Mouse (Mus musculus): ENCODE results near the gene Arl2.
A peak's percentile ranks its signal among the peaks of the same experiment; 100 is the strongest.
"Not testable (repeated sequence)": the region's sequence is repeated elsewhere in the genome, so short reads cannot be mapped to it uniquely, and the experiment has no call there.

Arl2 gene

DNA sequence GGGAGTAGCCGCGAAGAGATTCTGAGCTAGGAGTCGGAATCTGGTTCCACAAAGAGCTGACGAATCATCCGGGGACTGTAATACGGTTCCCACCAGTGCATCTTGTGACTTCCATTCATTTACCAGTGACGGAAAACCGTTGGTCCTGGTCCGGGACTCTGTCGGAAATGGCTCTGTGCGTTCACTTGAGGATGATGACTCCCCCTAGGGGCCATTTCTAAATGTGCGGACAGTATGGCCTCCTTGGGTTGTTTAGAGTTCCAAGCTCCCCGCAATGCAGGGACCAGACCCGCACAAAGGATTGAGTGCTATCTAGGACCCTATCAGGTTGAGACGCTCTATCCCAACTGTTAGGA is at the start of gene Arl2:
Gene Arl2, minus strand, starts transcription at position 155 of the 356 bp plus-strand sequence.
- peak; percentile 73 for DNase-seq

DNA sequence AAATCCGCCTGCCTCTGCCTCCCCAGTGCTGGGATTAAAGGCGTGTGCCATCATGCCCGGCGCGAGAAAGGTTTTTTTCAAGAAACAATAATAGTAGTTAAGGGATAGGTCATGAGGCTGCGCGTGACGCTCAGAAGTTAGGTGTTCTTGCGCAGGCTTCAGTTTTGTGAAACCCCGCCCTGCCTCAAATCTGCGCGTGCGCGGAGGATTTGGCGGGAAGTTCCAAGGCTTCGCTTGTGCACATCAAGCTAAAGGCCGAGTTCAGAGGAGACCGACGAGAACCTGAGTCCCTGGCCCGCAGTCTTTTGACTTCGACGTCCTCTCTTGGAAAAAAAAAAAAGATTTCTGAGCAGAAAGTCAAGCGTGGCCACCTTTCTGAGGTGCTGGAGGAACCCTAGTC is 42.8 kb upstream of the Arl2 start, which contains the start of gene Majin:
Gene Majin, plus strand, starts transcription at position 258 of the 400 bp plus-strand sequence.
- DNase-seq = no peak

DNA sequence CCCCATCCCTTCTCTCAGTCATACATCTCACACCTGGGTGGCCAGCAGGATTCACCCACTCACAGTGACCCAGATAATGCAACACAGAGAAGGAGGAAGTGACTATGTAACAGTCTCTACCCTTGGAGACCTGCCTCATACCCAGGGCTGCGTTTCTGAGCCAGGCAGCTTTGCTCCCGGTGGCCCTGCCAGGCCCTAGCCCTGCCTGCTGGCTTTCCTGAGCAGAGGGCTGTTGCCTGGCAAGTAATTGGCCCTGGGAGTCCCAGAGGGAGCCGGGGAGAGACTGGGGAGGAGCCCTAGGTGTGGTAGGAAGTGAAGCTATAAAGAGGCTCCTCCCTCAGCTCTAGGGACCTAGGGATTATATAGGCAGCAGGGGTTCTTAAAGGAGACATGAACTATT is 41.2 kb upstream of the Arl2 start:
- DNase-seq = no peak

DNA sequence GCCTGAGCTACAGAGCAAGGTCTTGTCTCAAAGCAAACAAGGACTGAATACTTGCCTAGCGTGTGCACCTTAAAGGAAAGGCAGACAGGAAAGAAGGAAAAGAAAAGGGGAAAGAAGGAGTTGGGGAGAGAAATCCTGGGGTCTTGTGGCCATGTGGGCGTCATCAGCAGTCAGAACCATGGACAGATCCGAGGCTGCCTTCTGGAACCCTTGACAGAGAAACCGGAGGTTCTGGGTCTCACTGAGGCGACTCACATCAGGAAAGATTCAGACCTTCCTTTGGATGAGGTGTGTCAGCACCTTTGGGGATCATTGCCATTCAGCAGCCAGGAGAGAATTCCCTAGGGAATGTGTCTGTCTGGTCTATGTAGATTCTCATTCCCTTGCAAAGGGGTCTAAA is 40.3 kb upstream of the Arl2 start:
- DNase-seq = no peak

DNA sequence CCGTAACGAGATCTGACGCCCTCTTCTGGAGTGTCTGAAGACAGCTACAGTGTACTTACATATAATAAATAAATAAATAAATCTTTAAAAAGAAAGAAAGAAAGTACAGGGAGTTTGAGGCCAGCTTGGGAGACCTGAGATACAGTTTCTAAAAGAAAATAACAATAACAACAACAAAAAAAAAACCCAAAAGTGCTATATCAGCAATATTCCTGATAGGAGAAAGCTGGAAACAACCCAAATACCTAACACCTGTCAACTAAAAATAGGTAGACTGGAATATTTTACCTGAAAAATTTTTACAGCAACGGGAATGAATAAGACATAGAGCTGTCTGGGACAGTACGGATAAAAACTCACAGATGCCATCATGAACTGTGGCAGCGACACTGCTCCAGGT is 37.4 kb upstream of the Arl2 start:
- DNase-seq = no peak

DNA sequence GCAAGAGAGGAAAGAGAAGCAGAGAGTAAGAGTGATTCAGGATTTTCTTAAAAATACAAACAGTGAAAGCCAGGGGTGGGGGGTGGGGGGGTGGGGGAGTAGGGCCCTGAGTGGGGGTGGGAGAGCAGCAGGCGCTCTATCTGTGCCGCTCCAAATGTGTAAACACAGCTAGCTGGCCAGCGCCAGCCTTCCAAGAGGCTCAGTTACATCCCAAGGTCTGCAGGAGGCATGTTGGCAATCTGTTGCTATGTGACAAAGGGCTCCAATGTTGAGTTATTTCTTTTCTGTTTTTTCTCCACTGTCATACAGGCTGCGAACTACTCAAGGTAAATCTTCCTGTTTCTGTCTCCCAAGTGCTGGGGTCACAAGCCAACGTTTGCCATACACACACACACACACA is 33.4 kb upstream of the Arl2 start:
- DNase-seq = no peak

DNA sequence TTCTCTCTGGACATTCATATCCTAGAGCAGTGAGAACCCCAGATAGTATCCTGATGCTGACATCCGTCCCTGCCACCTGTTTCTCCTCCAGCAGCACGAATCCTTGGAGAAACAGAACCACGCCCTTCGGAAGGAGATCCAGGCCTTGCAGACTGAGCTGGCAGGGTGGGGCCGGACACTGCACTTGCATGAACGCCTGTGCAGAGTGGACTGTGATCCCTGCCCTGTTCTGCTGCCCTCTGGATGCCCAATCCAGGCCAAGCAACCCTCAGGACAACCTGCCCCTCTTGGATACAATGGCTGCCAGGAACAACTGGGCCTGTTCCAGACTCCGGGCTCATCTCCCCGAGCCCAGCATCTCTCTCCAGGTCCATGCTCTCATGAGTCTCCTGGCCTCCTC is 29.9 kb upstream of the Arl2 start:
- DNase-seq = no peak

DNA sequence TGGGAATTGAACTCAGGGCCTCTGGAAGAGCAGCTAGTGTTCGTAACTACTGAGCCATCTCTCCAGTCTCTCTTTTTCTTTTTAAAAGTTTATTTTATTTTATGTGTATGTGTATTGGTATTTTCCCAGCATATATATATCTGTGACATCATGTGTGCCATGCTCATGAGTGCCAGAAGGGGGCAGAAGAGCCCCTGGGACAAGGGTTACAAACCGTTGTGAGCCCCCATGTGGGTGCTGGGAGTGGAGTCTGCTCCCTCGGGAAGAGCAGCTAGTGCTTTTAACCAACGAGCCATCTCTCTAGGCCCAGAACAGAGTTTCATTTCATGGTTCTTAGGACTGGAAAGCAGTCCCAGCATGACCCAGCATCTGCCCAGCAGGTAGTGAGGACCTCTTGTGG is 25.4 kb upstream of the Arl2 start:
- DNase-seq = no peak

DNA sequence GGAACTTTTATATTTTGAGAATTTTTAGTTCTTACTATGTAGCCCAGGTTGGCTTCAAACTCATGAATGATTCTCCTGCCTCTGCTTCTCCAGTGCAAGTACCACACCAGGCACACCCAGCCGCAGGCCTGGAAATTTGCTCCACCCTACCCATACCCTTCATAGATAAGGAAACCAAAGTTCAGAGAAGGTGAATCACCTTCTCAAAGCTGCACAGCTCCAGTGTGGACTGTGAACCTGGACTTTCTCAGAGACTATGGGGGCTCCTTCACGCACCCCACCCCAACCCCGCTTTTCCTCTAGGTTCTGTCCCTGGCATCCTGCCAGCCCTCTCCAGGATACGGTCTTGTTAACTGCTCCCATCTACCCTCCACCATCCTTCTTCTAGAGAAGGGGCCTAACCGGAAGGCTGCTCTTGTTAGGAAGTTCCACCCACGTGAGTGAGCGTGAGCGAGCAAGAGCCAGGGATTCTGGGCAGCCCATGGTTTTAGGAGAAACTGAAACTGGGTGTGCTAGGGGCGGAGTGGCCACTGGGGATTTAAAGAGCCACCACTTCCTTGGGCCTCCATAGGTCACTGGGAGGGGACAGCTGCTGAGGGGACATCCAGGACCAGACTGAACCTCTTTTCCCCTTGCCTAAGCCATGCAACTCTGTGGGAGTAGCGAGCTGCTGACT is 22.7 kb upstream of the Arl2 start:
- DNase-seq = no peak

DNA sequence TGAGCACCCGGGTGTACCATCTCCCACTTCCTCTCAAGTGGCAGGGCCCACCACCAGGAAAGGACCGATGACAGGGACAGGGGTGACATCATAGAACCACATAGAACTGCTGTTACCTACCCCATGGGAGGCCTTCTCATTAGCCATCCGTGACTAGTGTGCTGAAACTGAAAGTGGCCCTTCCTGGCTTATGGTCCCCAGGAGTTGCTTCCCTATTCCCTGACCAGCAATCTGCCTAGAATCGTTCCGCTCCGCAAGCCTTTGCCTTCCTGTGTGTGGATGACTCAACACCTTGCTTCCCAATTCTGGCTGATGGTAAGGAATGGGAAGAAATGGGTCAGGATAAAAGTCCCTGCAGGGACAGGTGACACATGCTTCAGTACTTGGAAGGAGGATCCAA is 15.9 kb upstream of the Arl2 start:
- DNase-seq = no peak

DNA sequence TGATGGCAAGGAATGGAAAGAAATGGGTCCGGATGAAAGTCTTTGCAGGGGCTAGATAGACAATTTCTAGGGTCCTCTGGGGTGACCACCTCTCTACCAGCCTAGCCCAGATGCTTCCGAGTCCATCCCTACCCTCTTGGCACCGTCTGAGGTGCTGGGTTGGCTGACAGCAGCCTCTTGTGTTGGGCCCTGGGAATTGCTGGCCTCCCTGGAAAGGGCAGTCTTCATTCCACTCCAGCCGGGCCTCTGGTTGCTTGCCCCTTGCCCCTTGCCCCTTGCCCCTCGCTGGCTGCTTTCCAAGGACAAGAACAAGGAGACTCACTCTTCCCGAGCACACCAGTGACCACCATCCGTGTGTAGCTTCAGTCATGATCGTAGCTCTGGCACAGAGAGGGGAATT is 15.0 kb upstream of the Arl2 start:
- no peak for DNase-seq

DNA sequence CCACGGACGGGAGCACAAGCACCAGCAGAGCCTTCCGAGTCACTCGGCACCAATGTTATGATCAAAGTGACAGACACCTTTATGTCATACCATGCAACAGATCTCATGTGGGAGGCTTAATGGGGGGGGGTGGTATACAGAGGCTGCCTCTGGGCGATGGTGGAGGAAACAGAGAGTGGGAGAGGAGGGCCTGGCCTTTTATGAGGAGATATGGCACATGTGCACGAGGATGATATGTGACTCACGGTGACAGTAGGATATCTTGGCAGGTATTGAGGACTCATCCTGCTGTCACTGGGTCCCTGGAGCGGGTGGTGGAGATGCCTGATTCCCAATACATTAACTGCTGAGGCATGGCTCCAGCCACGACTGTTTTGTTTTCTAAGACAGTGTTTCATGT is 13.8 kb upstream of the Arl2 start:
- no peak for DNase-seq

DNA sequence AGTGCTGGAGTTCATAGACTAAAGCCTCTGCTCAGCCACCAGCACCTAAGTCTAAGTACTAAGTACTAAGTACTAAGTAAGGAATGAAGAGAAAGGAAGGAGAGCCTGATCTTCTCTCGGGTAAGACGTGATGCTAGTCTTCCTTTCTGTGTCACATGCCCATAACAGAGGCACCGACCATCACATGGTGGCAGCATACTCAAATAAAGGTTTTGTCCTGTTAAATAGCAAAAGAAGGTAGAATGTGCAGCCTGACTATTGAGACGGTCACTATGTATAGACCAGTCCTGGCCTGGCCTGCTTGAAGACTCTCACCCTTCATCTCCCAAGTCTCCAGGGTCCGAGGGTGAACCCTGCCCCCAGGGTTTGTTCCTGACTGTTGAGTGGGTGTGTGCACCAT is 3.5 kb upstream of the Arl2 start:
- no peak for DNase-seq

DNA sequence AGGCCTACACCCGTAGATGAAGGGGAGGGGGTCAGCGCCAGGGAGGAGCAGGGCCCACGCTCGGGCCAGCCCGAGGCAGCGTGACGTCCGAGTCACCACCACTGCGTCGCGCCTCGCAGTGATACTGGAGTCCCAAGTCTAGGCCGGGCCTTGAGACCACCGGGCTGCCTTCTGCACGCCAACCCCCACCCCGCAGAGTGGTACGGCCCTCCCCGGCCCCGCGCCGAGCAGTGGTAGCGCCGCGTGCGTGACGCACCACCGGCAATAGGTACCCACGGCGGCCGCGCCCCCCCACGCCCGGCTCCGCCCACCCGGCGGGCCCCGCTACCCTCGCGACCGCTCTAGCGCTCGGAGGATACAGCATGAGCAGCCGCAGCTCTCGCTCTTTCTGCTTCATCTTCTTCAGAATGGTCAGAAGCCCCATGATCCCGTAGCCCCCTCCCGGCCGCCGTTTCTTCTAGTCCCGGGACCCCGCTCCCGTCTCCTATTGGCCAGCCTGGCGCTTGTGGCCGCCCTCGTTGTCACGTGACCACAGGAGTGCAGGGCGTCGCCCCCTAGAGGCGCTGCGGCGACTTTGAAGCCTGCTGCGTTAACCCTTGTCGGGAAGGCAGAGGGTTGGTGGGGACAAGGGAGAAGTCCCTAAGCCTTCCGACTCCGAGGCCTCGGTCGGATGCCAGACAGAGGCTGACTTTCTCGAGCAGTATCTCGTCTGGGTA is 512 bp downstream of the Arl2 start, which contains the start of gene Batf2:
Gene Batf2, plus strand, starts transcription at position 306 of the 716 bp plus-strand sequence.
- peak; percentile 93 for DNase-seq

DNA sequence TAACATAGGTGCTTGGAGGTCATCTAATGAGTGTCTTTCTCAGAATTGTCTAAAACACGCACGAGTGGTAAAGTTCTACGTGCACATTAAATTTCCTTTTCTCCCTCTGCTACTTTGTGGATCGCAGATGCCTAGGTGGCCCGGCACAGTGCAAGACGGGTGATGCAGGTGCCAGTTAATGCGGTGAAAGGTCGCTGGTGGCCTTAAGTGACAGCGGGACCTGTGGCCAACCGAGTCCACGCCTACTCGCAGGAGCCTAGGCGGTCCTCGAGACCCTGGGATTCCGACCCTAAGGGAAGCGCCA is 1.0 kb downstream of the Arl2 start:
- no peak for DNase-seq

DNA sequence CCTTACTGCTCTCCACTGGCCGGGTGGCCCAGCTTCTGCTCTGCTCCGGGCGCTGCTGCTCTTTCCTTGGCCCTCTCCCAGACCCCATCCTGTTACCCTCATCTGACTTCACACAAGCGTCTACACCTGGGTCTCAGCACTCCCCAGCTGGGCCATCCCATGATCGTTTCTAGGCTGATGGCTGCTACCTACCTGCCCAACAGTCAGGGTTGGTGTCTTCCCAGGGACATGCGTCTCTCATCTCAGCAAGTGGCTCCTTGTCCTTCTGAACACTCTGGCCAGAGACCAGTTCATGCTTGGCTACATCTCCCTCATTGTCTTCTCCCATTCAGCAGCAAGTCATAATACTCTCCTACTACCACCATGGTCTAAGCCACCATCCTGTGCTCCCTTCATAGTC is 1.6 kb downstream of the Arl2 start:
- DNase-seq = no peak

DNA sequence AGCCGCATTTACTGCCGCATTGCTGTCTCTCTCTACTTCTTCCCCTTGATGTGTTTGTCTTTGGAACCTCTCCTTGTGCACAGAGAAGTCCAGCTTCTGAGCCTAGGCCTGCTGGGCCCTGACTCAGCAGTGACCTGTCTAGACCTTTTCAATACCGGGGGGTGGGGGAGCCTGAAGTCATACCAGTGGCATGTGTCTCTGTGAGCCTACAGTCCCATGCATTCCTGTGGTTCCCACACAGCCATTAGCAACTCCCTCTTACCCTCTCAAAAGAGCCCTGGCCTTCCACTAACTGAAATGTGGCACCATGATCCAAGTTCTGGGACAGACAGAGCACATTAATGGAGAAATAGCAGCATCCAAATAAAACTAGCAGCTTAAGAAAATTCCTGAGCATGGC is 5.0 kb downstream of the Arl2 start:
- no peak for DNase-seq

DNA sequence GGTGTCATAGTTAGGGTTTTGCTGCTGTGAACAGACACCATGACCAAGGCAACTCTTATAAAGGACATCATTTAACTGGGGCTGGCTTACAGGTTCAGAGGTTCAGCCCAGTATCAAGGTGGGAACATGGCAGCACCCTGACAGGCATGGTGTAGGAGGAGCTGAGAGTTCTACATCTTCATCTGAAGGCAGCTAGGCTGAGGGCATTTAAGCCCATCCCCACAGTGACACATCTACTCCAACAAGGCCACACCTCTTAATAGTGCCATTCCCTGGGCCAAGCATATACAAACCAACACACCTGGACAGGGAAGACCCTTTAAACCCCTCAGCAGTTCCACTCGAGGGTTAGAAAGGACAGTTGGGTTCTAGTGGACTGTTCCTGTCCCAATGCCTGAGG is 8.2 kb downstream of the Arl2 start:
- not testable (repeated sequence) for DNase-seq

DNA sequence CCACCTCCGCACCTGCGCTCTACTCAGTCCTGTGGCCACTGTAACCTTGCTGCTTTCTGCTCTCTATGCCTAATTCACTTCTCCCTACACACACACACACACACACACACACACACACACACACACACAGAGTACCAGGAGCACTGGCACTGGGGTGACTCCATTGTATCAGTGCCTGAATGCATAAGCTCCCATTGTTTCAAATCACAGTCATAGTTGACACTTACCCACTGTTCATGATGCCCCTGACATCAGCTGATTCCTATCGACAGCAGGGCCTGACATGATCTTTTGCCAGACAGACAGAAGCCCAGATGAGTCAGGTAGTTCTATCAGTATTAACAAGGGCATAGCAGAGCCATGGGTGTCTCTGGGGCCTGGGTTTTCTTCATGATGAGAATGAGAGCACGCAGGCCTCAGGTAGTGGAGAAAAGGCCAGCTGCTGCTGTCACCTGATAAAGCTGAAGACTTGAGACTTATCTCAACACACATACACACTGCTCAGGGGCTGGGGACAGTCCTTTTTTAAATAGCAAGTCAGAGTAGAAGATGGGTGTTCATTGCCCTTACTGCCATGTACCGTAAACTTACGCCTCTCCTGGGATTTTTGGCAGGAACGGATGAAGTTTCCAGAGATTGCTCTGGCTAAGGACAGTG is 9.0 kb downstream of the Arl2 start:
- no peak for DNase-seq

DNA sequence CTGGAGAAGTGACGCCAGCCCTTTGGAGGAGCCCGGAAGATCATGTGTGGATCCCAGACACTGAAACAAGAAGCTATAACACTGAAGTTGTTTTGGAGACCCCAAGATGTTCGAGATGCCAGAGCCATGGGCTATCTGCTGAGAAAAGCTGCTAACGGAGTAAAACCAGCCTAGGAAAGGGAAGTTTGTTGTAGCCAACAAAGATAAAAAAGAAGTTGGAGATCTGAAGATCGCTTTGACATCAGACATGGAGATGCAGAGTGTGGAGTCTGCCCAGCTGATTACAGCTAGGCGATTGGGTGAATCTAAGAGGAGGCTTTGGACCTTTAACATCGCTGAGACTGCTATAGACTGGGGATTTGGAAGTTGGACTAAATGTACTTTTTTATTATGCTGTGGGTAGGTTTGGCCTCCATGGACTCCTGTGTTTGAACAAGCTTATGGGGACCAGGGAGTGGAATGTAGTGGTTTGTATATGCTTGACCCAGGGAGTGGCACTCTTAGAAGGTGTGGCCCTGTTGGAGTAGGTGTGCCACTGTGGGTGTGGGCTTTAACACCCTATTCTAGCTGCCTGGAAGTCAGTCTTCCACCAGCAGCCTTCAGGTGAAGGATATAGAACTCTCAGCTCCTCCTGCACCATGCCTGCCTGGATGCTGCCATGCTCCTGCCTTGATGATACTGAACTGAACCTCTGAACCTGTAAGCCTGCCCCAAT is 10.8 kb downstream of the Arl2 start:
- DNase-seq = not testable (repeated sequence)

DNA sequence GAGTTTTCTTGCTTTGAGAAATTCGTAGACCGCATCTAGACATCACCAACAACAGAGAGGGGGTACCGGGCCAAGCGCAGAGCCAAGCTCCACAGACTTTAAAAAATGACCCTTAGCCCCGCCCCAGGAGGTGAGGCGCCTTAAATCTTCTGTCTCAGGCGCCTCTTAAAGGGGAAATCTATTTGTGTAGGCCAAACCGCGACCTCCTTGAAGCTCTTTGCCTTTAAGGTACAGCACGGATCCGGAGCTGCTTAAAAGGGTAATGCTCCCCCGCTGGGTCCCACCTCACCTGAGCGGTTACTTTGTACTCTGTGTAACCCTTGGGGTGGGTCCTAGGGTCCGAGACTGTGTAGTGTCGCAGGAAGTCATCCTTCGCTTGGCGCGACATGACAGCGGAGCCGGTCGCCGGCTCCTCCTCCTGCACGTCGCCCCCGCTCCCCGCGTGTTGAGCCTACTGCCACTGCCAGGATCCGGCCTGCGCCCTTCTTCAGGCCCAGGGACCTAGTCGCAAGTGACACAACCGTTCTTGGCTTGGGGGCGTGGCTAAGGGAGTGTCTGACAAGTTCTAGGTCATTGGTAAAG is 13.5 kb downstream of the Arl2 start, which contains the start of gene Snx15:
Gene Snx15, minus strand, starts transcription at position 545 of the 582 bp plus-strand sequence.
- DNase-seq = peak; percentile 87

DNA sequence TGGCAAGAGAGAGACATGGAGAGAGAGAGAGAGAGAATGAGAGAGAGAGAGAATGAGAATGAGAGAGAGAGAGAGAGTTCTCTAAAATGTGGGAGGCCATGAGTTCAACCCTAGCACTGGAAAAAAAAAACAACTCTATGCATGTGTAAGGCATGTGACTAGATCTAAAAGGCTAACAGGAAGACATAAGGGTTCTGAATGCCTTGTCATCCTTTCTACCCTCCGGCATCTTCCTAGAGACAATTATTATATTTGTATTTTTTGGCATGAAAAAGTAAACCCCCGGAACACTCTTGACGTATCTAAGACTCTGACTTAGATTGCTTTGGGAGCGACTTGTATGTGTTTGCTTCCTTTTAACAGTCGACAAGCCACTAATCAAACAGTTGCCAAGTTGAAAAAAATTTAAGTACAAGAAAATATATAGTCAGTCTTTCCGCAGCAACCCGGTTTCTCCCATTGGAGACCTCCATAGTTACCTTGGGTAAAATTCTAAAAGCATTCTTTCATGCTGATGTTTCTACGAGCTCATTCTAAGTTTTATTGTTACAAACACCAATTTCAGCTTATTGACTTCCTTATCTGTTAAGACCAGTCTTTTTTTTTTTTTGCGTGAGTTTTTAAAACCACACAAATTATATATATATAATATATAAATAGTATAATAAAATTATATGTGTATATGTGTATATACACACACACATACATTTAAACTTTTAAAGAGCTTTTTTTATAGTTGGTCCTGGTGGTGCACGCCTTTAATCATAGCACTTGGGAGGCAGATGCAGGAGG is 14.4 kb downstream of the Arl2 start:
- DNase-seq = no peak

All from right cerebral cortex, postnatal 4 days (tissue).